Mouse (Mus musculus) kidney, embryonic 14.5 days (tissue): ENCODE measurements around the gene Zfp263. TPM values are rescaled to one million over a fixed set of nuclear protein-coding genes. Genes with fewer than 3 reads are reported as not detected.

Experiments used
- ATAC-seq: fragments of 200-750 bp; cut with Nextera tagmentation; 2 replicates; pipeline ENCODE4 v1.8.0; 2017; ENCODE audit warnings: moderate number of reproducible peaks, mild to moderate bottlenecking, moderate TSS enrichment, moderate library complexity; ENCODE audit not compliant: low FRiP score, low TSS enrichment
- H3K27ac ChIP-seq: fragments of 300-500 bp; sonication (generic); 2 replicates; pipeline ENCODE4 v1.5.1; 2014; ENCODE audit warnings: low read depth, mild to moderate bottlenecking, low read length, moderate library complexity, mixed read lengths
- H3K27me3 ChIP-seq: fragments of 300-500 bp; sonication (generic); 2 replicates; pipeline ENCODE4 v1.6.1; 2014; ENCODE audit warnings: mild to moderate bottlenecking, low read length; ENCODE audit not compliant: control insufficient read depth, insufficient read depth
- H3K36me3 ChIP-seq: fragments of 300-500 bp; sonication (generic); 2 replicates; pipeline ENCODE4 v1.6.1; 2014; ENCODE audit warnings: low read length, mixed read lengths; ENCODE audit not compliant: control insufficient read depth, insufficient read depth
- H3K4me1 ChIP-seq: fragments of 300-500 bp; sonication (generic); 2 replicates; pipeline ENCODE4 v1.6.1; 2014; ENCODE audit warnings: low read length, mixed read lengths; ENCODE audit not compliant: control insufficient read depth, insufficient read depth
- H3K4me2 ChIP-seq: fragments of 300-500 bp; sonication (generic); replicated peaks from 2 replicates; pipeline ENCODE4 v1.6.1; 2014; ENCODE audit warnings: low read depth, mild to moderate bottlenecking, low read length
- H3K4me3 ChIP-seq: fragments of 300-500 bp; sonication (generic); 2 replicates; pipeline ENCODE4 v1.5.1; 2014; ENCODE audit warnings: mild to moderate bottlenecking, low read length
- H3K9ac ChIP-seq: fragments of 300-500 bp; sonication (generic); 2 replicates; pipeline ENCODE4 v1.6.1; 2014; ENCODE audit warnings: low read depth, mild to moderate bottlenecking, low read length, moderate library complexity
- H3K9me3 ChIP-seq: fragments of 300-500 bp; sonication (generic); 2 replicates; pipeline ENCODE4 v1.6.1; 2016; ENCODE audit warnings: low read length; ENCODE audit not compliant: control insufficient read depth
- polyA plus RNA-seq: library from polyadenylated mRNA; unstranded; fragments of >200 nt; fragmentation: Nextera tagmentation; extraction: Ambion mirVana; gene quantifications from 2 replicates; pipeline ENCODE4 v1.2.1, GENCODE M21; 2014

The Zfp263 gene
- polyA plus RNA-seq, 1 experiment from 2014 or later, result 29.4 TPM

DNA sequence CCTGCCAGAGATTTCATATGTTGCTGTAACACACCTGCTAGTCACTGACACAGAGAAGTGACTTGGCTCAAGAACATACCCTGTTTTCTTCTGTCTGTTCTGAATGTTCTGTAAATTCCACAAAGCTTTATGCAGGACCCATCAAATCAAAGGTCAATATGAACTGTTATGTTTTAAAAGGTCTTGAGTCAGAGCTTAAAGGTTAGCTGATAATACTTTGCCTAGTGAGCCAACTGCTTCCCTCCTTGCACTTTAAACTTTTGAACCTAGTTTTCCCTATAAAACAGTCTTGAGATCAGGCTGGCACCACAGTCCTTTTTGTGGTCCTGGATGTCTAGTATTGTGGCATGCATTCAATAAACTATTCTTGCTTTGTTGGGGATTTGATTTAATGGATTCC, 44.5 kb downstream of the Zfp263 start:
- Histone ChIP-seq H3K9ac (no peak overlapping the region), H3K4me3 (no peak overlapping the region), H3K4me2 (no peak overlapping the region), H3K9me3 (no peaks in the 10 kb centered on the region), H3K27me3 (no peaks in the 10 kb centered on the region), H3K36me3 (no peaks in the 10 kb centered on the region), H3K4me1 (no peaks in the 10 kb centered on the region), H3K27ac (no peak overlapping the region)
- ATAC-seq, result no peak

Other genes with a start within 250 kb of the Zfp263 start
- not detected in 2 replicates for gene Olfr161, start 153.1 kb upstream of the Zfp263 start, polyA plus RNA-seq
- gene Mefv, start 26.0 kb upstream of the Zfp263 start, polyA plus RNA-seq, result not detected in 2 replicates
- gene Olfr15, start 86.8 kb downstream of the Zfp263 start, polyA plus RNA-seq, result not detected in 2 replicates
- gene Zfp174, start 103.2 kb downstream of the Zfp263 start, polyA plus RNA-seq, result 0.54 and 1.4 TPM in 2 replicates
- gene Naa60, start 128.3 kb downstream of the Zfp263 start, polyA plus RNA-seq, result 34.2 and 58.4 TPM in 2 replicates
- 3.7 and 7.1 TPM in 2 replicates for gene Zfp597, start 140.5 kb downstream of the Zfp263 start, polyA plus RNA-seq
- 0.70 and 2.9 TPM in 2 replicates for gene Gm20695, start 140.6 kb downstream of the Zfp263 start, polyA plus RNA-seq
- 7.0 and 10.2 TPM in 2 replicates for gene 1700037C18Rik, start 164.6 kb downstream of the Zfp263 start, polyA plus RNA-seq
- gene Cluap1, start 164.7 kb downstream of the Zfp263 start, polyA plus RNA-seq, result 25.0 and 26.2 TPM in 2 replicates
- 1.7 and 2.1 TPM in 2 replicates for gene Nlrc3, start 232.5 kb downstream of the Zfp263 start, polyA plus RNA-seq